Mouse (Mus musculus) midbrain, embryonic 11.5 days (tissue): ENCODE data around the gene Plekha8. TPM values are rescaled to one million over a fixed set of nuclear protein-coding genes. Genes with fewer than 3 reads are reported as not detected.

Experiments used
- ATAC-seq: fragments of 200-750 bp; cut with Nextera tagmentation; 2 replicates; pipeline ENCODE4 v1.8.0; 2017; ENCODE audit warnings: moderate TSS enrichment, moderate library complexity; ENCODE audit not compliant: low FRiP score
- DNase-seq: peaks from one replicate; pipeline ENCODE4 v3.0.0; 2015; ENCODE audit warnings: low spot score; ENCODE audit errors: missing footprints
- H3K27ac ChIP-seq: fragments of 300-500 bp; sonication (generic); 2 replicates; pipeline ENCODE4 v1.5.1; 2014; ENCODE audit warnings: low read depth, low read length
- H3K27me3 ChIP-seq: fragments of 300-500 bp; sonication (generic); 2 replicates; pipeline ENCODE4 v1.6.1; 2014; ENCODE audit warnings: mild to moderate bottlenecking, low read length, moderate library complexity, mixed read lengths; ENCODE audit not compliant: control insufficient read depth, insufficient read depth
- H3K36me3 ChIP-seq: fragments of 300-500 bp; sonication (generic); 2 replicates; pipeline ENCODE4 v1.6.1; 2014; ENCODE audit warnings: mild to moderate bottlenecking, low read length, moderate library complexity, mixed read lengths; ENCODE audit not compliant: control insufficient read depth, insufficient read depth
- H3K4me1 ChIP-seq: fragments of 300-500 bp; sonication (generic); 2 replicates; pipeline ENCODE4 v1.6.1; 2014; ENCODE audit warnings: low read length; ENCODE audit not compliant: control insufficient read depth, insufficient read depth
- H3K4me2 ChIP-seq: fragments of 300-500 bp; sonication (generic); 2 replicates; pipeline ENCODE4 v1.6.1; 2014; ENCODE audit warnings: mild to moderate bottlenecking, moderate library complexity
- H3K4me3 ChIP-seq: fragments of 300-500 bp; sonication (generic); 2 replicates; pipeline ENCODE4 v1.5.1; 2014; ENCODE audit warnings: low read depth, low read length
- H3K9ac ChIP-seq: fragments of 300-500 bp; sonication (generic); 2 replicates; pipeline ENCODE4 v1.6.1; 2014; ENCODE audit warnings: low read length
- H3K9me3 ChIP-seq: fragments of 300-500 bp; sonication (generic); 2 replicates; pipeline ENCODE4 v1.6.1; 2016; ENCODE audit warnings: low read length; ENCODE audit not compliant: control insufficient read depth
- WGBS: fragments of 180-500 bp; shearing (Covaris S2); extraction: QIAGEN DNeasy Blood & Tissue Kit; methylation state at CpG from one replicate; pipeline ENCODE4 v1.1.7; 2014; 5-methylcytosine and 5-hydroxymethylcytosine counted together
- polyA plus RNA-seq: library from polyadenylated mRNA; unstranded; fragments of >200 nt; fragmentation: Nextera tagmentation; extraction: Ambion mirVana; gene quantifications from 2 replicates; pipeline ENCODE4 v1.2.1, GENCODE M21; 2014

The Plekha8 gene
- polyA plus RNA-seq, 1 experiment from 2014 or later = 21.0 TPM

GRCm38 (mm10) chr6:54593766-54594468 lies 994 bp upstream of the Plekha8 start:
- 68% methylated on average over 8 of the region's 8 CpGs for WGBS
- Histone ChIP-seq H3K9ac (no peak overlapping the region), H3K36me3 (no peaks in the 10 kb centered on the region), H3K4me3 (peak overlapping the region; percentile 57), H3K27ac (no peak overlapping the region), H3K4me2 (peak overlapping the region; percentile 82), H3K9me3 (no peaks in the 10 kb centered on the region), H3K27me3 (no peaks in the 10 kb centered on the region), H3K4me1 (peaks cover 14% of the 10 kb centered on the region)
- DNase-seq = no peak
- ATAC-seq = no peak

GRCm38 (mm10) chr6:54595330-54595878 lies 493 bp downstream of the Plekha8 start:
- Histone ChIP-seq H3K9me3 (no peaks in the 10 kb centered on the region), H3K36me3 (no peaks in the 10 kb centered on the region), H3K27me3 (no peaks in the 10 kb centered on the region), H3K4me1 (peaks cover 14% of the 10 kb centered on the region), H3K9ac (peak overlapping the region; percentile 88), H3K4me3 (peak overlapping the region; percentile 84), H3K27ac (peak overlapping the region; percentile 44; the same call in 1 of the 2 replicates), H3K4me2 (peak overlapping the region; percentile 77)
- DNase-seq (no peak), ATAC-seq (no peak; the same call in 1 of the 2 replicates)
- under 1% methylated on average over 44 of the region's 48 CpGs for WGBS

GRCm38 (mm10) chr6:54597208-54597607 lies 2.3 kb downstream of the Plekha8 start, which contains the start of gene Fkbp14:
Gene Fkbp14, minus strand, starts transcription at chr6:54597308.
- 84% methylated on average over 4 of the region's 4 CpGs for WGBS
- DNase-seq (no peak), ATAC-seq (no peak)
- Histone ChIP-seq H3K27ac (no peak within 1 kb of the TSS), H3K9ac (no peak within 1 kb of the TSS), H3K36me3 (no peaks in the 10 kb centered on the region), H3K4me2 (peak within 1 kb of the TSS; percentile 77), H3K9me3 (no peaks in the 10 kb centered on the region), H3K4me1 (peaks cover 11% of the 10 kb centered on the region), H3K4me3 (peak within 1 kb of the TSS; percentile 84; the same call in 1 of the 2 replicates), H3K27me3 (no peaks in the 10 kb centered on the region)

- H3K9me3 ChIP-seq = no peaks in the 10 kb centered on the region
- DNase-seq = no peak
- H3K4me1 ChIP-seq = peaks cover 9% of the 10 kb centered on the region
- no peaks in the 10 kb centered on the region for H3K36me3 ChIP-seq
- no peak for ATAC-seq
- no peak overlapping the region for H3K27ac ChIP-seq
- no peak overlapping the region for H3K4me2 ChIP-seq
- no peaks in the 10 kb centered on the region for H3K27me3 ChIP-seq
- no peak overlapping the region for H3K4me3 ChIP-seq
- WGBS = 90% methylated on average over 3 of the region's 3 CpGs
- no peak overlapping the region for H3K9ac ChIP-seq
Measured at GRCm38 (mm10) chr6:54597711-54598110, 2.8 kb downstream of the Plekha8 start.

- Histone ChIP-seq H3K36me3 (no peaks in the 10 kb centered on the region), H3K9ac (no peak overlapping the region), H3K27me3 (no peaks in the 10 kb centered on the region), H3K4me2 (no peak overlapping the region), H3K4me1 (peaks cover 7% of the 10 kb centered on the region), H3K4me3 (no peak overlapping the region), H3K9me3 (no peaks in the 10 kb centered on the region; the same call in 1 of the 2 replicates), H3K27ac (no peak overlapping the region)
- WGBS = 88% methylated on average over 5 of the region's 5 CpGs
- ATAC-seq (no peak), DNase-seq (no peak)
Measured at GRCm38 (mm10) chr6:54600681-54601347, 5.9 kb downstream of the Plekha8 start.

GRCm38 (mm10) chr6:54602891-54603290 lies 8.0 kb downstream of the Plekha8 start:
- H3K27ac ChIP-seq = no peak overlapping the region
- H3K4me1 ChIP-seq = no peaks in the 10 kb centered on the region
- no peak for ATAC-seq
- H3K9me3 ChIP-seq = no peaks in the 10 kb centered on the region; the same call in 1 of the 2 replicates
- no peaks in the 10 kb centered on the region for H3K27me3 ChIP-seq
- H3K9ac ChIP-seq = no peak overlapping the region
- WGBS = 90% methylated on average over 2 of the region's 2 CpGs
- no peak overlapping the region for H3K4me2 ChIP-seq
- no peak for DNase-seq
- no peak overlapping the region for H3K4me3 ChIP-seq
- no peaks in the 10 kb centered on the region for H3K36me3 ChIP-seq

- Histone ChIP-seq H3K27me3 (no peaks in the 10 kb centered on the region), H3K4me3 (no peak overlapping the region), H3K4me2 (no peak overlapping the region), H3K9ac (no peak overlapping the region), H3K9me3 (no peaks in the 10 kb centered on the region; the same call in 1 of the 2 replicates), H3K36me3 (no peaks in the 10 kb centered on the region), H3K4me1 (no peaks in the 10 kb centered on the region), H3K27ac (no peak overlapping the region)
- DNase-seq (no peak), ATAC-seq (no peak)
- 92% methylated on average over 1 of the region's 1 CpGs for WGBS
Measured at GRCm38 (mm10) chr6:54604001-54604715, 9.2 kb downstream of the Plekha8 start.

- H3K9ac ChIP-seq = no peak overlapping the region
- DNase-seq (no peak), ATAC-seq (no peak)
- no peak overlapping the region for H3K27ac ChIP-seq
- no peaks in the 10 kb centered on the region for H3K4me1 ChIP-seq
- no peaks in the 10 kb centered on the region for H3K27me3 ChIP-seq
- H3K36me3 ChIP-seq = no peaks in the 10 kb centered on the region
- 73% methylated on average over 4 of the region's 4 CpGs for WGBS
- H3K9me3 ChIP-seq = no peaks in the 10 kb centered on the region; the same call in 1 of the 2 replicates
- no peak overlapping the region for H3K4me3 ChIP-seq
- H3K4me2 ChIP-seq = no peak overlapping the region
Measured at GRCm38 (mm10) chr6:54606241-54606640, 11.3 kb downstream of the Plekha8 start.
